Mouse (Mus musculus) layer of hippocampus, adult 9-11 months (tissue): ENCODE results near the gene Krt27.

ENCODE experiments used
- DNase-seq: peaks from one replicate; pipeline ENCODE4 v3.0.0; 2022

The Krt27 gene

GRCm38 (mm10) chr11:99351004-99351403 is at the start of gene Krt27:
TSS of gene Krt27 (minus strand) at chr11:99351104.
- no peak for DNase-seq

- DNase-seq = no peak
Measured at GRCm38 (mm10) chr11:99399956-99400549, 49.1 kb upstream of the Krt27 start.

DNA sequence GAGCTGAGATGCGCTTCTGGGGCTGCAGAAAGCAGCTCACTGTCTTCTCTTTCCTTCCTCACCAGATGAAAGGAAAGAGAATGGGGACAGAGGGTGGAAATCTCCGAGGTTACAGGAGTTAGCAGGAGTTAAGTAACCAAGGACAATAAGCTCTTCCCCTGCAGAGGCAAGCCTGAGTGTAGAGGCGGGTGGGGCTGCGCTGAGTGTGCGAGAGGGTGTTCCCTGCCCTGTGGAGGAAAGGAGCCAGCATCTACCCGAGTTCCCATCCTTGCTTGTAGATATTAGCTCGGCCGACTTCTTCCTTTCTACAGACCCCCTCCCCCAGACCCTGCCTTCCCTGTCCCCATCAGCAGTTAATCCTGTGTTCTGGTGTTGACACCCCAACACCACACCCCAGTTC is 47.9 kb upstream of the Krt27 start:
- no peak for DNase-seq

GRCm38 (mm10) chr11:99398084-99398483 is 47.2 kb upstream of the Krt27 start:
- no peak for DNase-seq

DNA sequence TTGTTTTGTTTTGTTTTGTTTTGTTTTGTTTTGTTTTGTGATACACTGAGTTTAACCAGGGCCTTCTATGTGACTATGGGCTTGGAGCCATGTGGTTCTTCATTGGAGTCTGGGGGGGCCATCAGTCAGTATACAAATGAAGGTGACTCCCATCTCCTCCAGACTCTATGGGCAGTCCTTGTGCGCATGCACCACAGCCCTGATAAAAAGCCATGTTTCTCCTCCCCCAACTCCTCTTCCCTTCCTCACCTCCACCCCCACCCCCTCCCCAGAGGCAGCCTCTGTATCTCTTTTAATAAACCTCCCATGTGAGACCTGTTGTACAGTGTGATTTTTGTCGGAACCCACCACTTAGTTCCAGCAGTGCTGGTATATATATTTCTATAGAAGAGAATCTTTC is 45.8 kb upstream of the Krt27 start:
- no peak for DNase-seq

GRCm38 (mm10) chr11:99396034-99396433 is 45.1 kb upstream of the Krt27 start:
- no peak for DNase-seq

DNA sequence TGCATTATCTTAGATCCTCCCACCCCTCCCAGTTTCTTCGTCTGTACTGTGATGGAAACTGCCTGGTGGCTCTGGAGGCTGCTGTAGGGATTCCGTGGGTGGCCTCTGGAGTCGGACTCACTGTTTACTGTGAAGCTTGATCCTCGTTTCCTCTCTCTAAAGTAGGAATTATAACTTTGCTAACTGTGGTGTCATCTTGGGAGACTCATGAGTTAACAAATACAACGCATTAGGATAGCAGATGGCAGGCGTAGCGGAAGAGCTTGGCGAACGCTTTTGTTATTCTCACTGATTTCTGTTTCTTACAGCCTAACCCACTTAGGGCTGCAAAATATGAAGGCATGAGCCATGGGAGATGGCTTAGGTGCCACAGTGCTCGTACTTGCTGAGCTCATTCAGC is 41.6 kb upstream of the Krt27 start:
- DNase-seq = peak; percentile 44

DNA sequence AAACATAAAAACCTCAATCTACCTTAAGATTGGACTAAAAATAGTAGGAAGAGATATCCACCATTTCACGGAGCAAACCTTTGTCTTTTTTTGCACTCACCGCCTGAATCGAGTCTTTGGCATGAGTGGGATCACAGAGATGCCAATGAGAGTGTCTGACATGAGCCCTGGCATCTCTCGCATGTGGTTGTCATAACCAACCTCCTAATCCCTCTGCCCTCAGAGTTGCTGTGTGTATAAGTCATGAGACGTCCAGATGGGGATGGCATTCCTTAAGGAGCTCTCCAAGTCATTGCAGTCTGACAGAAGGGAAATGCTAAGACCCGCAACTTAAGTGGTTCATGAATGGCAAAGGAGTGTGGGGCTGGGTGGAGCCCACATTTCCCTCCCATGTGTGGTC is 40.5 kb upstream of the Krt27 start:
- no peak for DNase-seq

- no peak for DNase-seq
Measured at GRCm38 (mm10) chr11:99390866-99391265, 40.0 kb upstream of the Krt27 start.

DNA sequence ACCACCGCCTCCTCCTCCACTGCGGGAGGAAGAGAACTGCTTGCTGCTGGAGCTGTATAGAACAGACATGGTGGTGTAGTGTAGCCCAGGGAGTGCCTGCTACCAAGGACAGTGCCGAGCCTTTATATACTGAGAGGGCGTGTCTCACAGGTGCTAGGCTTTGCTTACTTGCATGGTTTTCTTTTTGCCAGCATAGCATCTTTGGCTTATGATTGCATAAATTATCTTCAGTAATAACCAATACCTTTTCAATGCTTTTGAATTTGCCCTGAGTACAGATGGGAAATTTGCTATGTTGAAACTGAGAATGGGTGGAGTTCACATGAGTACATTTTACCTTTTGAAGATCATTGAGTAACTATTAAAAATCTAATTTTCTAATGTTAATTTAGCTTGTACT is 38.4 kb upstream of the Krt27 start, which contains the start of gene Krt10:
Krt10 (minus strand) TSS at position 101 of the 400 bp plus-strand sequence.
- no peak for DNase-seq

DNA sequence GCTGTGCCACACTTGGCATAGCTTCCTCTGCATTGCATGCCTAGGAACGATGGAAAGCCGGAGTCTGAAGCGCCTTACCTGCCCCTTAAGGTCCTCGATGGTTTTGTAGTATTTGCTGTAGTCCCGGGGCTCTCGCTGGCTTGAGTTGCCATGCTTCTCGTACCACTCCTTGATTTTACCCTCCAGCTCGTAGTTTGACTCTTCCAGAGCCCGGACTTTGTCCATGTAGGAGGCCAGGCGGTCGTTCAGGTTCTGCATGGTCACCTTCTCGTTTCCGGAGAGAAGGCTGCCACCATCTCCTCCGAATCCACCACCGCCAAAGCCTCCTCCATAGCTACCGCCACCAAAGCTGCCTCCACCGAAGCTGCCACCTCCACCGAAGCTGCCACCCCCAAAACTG is 37.8 kb upstream of the Krt27 start:
- DNase-seq = no peak

DNA sequence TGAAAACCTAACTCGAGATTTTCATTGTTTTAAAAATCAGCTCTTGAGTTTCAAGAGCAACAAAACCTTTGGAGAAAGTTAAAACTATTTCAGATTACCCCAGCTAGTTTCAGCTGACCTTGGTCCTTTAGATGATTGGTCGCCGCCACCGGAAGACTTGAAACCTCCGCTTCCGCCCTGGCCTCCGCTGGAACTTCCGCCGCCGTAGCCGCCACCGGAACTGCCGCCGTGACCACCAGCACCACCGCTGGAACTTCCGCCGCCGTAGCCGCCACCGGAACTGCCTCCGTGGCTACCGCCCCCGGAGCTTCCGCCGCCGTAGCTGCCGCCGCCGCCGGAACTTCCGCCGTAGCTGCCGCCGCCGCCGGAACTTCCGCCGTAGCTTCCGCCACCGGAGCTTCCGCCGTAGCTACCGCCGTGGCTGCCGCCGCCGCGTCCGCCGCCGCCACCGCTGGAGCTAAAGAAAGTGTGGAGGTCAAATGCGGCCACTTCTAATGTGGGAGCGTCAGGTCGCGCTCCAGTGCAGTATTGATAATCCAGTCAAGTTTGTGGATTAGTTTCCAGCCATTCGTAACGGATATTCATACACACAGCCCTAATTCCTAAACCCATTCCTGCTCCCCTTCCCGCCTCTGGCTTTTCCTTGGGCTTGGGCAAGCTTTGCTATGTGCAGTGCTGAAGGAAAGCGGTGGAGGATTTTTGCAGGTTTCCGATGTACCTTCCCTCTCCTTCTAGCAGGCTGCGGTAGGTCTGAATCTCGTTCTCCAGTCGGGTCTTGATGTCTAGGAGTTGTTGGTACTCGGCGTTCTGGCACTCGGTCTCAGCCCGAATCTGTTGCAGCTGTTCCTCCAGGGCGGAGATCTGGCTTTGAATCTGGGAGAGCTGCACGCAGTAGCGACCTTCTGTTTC is 35.2 kb upstream of the Krt27 start:
- peak; percentile 86 for DNase-seq

- peak; percentile 52 for DNase-seq
Measured at GRCm38 (mm10) chr11:99379568-99379967, 28.7 kb upstream of the Krt27 start.

DNA sequence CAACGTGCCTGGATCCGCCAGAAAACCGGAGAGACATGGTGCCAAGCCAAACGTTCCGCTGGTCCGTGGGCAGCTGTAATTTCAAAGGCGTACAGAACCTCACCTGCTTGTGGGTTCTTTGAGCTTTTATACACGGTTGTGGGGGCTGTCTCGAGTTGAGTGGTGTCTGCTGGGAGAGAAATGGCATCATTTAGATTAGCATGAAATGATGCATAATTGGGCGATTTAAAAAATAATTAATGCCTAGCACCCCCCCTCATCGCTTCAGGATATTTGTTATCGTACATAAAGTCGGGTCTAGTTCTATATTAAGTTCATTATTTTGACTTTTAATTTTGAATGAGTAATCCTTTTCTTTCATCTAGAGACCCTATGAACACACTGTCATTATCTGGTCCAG is 23.9 kb upstream of the Krt27 start, which contains the start of gene Krt28:
Krt28 (minus strand) TSS at position 101 of the 400 bp plus-strand sequence.
- DNase-seq = no peak

DNA sequence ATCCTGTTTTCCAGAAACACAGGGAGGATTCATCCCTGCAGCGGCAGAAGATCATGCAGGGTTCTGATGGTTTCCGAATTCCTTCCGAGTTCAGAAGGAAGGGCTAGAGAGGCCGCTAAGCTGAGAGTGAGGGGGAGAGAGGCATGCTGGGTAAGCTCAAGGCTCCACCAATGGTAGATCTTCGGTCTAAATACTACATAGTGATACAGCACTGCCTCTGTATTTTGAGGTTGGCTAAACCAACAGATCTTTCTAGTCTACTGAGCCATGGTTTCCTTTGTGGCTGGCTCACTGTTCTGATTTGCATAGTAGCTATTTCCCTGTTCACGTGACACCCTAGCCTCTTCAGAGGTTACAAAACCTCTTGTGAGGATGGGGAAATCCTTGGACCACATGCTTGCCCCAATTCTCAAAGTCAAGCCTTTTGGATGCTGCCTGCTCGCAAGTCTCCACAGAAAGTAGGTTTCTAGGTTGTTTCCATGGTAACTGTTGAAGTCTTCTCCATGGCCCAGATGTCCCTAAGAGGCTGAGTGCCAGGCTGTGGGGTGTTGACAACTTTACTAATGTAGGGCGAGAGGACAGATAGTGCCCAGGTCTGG is 19.0 kb upstream of the Krt27 start:
- DNase-seq = peak; percentile 51

- no peak for DNase-seq
Measured at GRCm38 (mm10) chr11:99369229-99369628, 18.3 kb upstream of the Krt27 start.

DNA sequence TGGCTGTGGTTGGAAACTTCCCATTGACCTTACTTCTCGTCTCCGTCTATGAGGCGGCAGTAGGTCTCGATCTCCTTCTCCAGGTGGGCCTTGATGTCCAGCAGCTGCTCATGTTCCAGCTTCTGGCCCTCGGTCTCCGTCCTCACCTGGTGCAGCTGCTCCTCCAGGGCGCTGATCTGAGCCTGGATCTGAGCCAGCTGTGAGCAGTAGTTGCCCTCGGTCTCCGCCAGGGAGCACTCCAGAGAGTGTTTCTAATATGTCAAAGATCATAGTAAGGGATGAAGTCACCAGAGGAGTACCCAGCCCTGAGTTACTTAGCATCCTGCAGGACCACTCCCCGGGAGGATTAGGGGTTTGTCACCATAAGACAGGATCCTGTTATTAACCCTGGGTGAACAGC is 15.9 kb upstream of the Krt27 start:
- DNase-seq = no peak

- peak; percentile 27 for DNase-seq
Measured at GRCm38 (mm10) chr11:99364412-99364811, 13.5 kb upstream of the Krt27 start.

- no peak for DNase-seq
Measured at GRCm38 (mm10) chr11:99361423-99361822, 10.5 kb upstream of the Krt27 start.

- no peak for DNase-seq
Measured at GRCm38 (mm10) chr11:99339299-99339847, 11.5 kb downstream of the Krt27 start.

DNA sequence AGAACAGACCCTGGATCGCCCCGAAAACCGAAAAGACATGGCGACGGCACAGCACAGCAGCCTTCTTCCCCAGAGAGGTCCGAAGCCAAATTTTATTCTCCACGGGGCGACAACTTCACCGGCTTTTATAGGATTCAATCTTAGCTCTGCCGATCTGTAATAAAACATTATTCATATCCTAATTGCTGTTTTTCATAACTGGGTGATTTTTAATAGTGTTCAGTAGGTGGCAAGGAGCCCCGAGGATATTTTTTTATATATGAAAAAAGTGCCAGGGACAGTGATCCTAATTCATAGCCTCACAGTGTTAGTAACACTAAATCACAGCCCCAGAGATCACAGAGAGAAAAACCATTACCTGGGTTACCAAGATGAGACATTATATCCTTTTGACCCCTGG is 13.0 kb downstream of the Krt27 start, which contains the start of gene Krt26:
Krt26 (minus strand) TSS at position 101 of the 400 bp plus-strand sequence.
- no peak for DNase-seq

DNA sequence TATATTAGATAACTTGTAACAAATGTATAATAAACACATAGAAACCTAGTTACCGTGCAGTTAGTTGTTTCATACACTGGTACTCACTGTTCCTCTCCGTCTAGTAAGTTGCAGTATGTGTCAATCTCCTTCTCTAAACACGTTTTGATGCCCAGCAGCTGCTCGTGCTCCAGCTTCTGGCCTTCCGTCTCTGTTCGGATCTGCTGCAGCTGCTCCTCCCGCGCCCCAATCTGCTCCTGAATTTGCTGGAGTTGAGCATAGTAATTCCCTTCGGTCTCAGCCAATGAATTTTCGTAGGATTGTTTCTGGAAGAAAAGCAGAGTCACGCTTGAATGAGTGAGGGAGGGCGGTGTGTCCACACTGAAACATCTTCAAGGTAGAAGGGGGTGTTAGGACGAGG is 17.5 kb downstream of the Krt27 start:
- DNase-seq = peak; percentile 86

DNA sequence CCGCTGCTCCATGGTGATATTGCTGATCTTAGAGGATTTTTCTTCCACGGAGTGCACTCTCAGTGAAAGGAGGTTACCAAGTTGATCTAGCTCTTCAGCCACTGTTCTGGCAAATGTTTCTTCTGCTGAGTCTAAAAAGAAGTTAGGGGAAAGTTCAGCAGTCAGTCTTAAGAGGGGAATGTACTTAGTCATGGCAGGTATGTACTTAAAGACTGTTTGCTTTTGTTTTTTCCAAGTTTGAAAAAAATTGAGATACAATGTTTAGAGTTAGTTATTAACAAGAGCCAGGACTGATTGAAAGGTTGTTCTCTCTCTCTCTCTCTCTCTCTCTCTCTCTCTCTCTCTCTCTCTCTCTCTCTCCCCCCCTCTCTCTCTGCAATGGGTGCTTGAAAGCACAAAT is 21.2 kb downstream of the Krt27 start:
- DNase-seq = no peak
